Mouse (Mus musculus) telencephalon, adult 2 months (tissue): ENCODE measurements around the gene Cdh22.

Source experiments
- DNase-seq: peaks from one replicate; pipeline ENCODE4 v3.0.0-alpha.2; 2011; ENCODE audit warnings: low read depth, low spot score

Cdh22 gene

DNA sequence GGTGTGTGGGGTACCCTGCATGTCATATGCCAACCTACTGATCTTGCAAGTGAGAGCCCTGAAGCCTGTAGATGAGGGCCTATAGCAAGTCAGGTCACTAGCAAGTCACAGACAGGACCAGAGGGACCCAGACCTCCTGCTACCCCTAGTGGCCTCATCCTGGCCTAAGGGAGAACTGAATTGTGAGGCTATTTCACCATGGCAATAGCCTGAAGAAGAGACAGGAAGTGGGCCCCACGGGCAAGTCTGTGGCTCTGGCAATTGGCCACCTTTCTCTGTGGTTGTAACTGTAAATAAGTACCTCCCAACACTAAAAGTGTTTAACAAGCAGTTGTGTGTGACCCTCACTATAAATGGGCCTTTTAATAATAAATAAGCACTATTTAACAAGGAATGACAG lies 16.2 kb upstream of the Cdh22 start:
- DNase-seq = no peak

DNA sequence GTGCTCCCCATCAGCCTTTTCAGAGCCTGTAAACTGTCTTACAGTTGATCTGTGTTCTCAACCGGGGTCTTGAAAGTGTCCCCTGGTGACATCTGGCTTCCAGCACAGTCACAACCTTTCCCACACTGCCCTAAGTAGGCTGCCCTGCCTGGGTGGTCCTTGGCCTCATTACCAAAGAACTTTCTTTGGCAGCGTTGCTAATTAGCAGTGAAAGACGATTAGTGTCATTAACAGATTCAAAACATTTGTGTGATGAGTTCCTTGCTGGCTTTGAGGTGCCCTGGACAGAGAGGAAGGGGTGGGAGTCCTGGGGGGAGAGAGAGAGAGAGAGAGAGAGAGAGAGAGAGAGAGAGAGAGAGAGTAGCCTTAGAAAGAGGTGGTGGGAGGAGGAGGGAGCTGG lies 14.3 kb upstream of the Cdh22 start:
- DNase-seq = no peak

DNA sequence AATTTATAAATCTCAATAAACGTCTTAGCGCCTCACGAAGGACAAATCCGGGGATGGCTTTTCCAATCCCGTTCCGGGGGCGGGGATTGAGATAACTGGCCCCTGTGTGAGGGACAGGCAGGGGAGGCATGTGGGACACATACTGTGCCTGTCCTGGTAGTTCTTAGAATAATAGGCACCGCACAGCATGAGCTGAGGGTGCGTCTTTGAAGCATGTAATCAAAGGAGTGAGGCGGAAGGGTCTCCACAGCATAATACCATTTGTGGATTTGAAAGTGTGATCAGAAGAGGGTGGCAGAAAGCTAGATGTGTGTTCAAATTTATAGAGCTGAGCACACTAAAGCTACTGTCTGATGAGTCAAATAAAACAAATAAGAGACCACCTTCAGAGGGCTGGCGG lies 11.7 kb upstream of the Cdh22 start:
- no peak for DNase-seq

DNA sequence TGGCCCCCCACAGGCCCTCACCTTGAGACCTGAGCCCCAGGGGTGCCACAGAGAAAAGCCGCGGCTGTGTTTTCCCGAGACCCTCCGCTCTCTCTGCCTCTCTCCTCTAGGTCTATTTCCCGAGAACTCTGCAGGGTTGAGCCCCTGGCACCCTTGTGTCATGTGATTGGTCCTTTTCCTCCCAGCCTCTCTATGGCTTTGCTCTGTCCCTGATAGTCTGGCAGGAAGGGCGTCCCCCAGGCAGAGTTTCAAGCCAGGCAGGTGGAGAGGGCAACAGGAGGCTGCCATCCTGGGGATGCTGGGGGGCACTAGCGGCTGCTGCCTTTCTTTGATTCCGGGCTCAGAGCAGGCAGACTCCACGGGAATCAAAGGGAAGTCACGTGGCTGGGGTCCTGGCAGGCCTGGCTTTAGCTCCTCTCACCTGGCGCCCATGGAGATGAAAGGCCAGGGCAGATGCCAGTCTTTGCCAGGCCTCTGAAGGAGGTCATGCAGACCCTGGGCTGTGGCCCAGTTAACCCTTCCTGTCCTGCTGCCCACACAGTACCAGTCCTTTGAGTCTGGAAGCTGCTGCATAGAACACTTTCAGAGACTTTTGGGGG lies 8.6 kb upstream of the Cdh22 start:
- DNase-seq = no peak

DNA sequence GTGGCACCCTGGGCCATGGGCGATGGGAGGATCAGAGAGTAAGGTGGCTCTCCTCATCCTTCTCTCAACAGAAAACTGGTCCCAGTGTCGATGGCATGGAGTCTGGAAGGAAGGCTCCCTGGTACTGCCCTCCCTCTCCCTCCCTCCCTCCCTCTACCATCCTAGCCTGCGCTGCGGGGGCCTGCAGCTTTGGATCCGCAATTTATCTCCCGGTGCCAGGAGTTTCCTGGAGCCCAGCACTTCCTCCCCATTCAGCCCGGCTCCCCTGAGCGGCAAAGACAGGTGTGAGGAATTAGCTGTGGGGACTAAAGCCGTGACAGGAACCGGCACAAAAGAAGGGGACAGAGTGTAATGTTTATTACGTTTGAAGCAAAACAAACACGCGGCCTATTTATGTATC lies 7.9 kb upstream of the Cdh22 start:
- DNase-seq = no peak

DNA sequence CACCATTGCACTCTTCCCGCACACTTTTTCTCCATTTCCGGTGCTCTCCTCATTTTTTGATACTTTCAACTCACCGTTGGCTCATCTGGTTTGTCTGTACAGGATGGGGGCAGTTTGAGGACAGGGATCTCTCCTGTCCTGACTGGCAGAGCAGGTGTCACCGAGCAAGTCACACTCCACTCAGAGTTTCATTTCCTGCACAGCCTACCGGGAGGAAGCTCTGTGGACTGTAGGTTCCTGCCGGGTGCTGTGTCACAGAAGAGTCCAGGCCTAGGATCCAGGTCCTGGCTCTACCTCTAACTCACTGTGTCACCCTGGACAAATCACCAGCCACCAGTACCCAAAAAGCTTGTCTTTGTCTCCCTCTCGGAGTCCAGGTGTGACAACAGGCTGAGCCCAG lies 7.1 kb upstream of the Cdh22 start:
- no peak for DNase-seq

DNA sequence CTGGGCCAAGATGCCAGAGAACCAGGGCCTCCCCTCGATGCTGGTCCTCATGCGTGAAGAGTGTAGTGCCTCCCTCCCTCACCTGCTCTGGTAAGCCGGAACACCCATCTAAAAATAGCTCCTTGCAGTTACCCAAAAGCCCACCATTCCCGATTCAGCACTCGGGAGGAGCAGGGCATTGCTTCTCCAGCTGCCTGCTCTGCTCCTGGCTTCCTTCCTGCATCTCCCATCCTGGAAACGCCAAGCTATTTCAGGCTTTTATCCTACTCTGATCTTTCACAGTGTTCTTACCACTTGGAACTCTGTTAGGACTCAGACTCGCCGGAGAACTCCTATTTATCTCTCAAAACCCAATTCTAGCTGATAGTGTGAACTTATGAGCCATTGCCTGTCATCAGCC lies 5.7 kb upstream of the Cdh22 start:
- no peak for DNase-seq

DNA sequence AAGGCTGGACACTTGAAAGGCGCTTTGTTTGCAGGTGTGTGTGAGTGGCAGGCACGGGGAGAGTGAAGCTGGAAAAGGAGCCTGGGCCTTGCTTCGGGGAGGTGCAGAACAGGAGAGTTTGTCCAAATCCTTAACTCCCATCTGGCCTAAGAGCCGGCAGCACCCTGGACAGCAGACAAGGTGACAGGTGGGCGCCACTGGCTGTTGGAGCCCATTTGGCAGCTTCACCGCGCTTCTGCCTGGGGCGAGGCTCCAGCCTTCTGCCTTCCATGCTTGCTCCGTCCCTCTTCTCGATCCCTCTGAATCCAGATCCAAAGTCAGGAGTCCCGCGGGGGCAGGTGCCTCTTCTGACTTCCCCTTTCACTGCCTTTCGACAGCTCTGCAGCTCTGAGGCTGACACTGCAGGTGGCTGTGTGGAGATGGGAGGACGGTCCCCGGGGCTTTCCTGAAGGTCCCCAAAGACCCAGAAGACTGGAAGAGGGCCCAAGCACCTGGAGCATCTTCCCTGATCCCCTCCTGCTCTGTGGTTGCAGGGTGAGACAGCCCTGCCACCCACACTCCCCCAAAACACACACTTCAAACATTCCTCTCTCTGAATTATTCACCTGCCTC lies 5.0 kb upstream of the Cdh22 start:
- DNase-seq = no peak

DNA sequence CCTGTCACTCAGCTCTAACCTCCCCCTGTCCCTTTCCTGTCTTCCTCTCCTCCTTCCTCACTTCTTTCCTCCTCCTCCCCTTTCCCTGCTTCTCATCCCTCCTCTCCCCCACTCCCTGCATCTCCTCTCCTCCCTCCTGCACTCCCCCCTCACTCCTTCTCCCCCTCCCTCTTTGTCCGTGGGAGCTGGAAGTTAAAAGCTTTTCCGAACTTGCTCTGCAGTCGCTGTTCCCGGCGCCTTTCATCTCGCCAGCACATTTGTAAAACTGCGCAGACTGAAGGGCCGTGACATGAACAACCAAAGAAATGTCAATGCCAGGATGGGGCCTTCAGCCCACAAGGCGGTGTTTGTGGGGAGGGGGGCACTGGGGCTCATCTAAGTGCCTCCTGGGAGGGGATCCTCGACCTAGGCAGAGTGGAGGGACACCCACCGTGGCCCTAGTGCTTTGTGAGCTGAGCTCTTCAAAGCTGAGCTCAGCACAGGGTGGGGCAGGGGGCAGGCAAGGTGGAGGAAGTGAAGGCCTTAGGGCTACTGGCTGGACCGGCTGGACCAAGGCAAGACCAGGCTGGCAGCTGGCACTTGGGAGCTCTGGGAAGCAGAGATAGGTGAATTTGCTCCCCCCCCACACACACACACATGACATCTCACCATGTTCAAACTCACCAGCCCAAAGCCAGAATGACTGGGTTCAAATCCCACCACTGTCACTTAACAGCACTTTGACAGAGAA lies 3.9 kb upstream of the Cdh22 start:
- no peak for DNase-seq

DNA sequence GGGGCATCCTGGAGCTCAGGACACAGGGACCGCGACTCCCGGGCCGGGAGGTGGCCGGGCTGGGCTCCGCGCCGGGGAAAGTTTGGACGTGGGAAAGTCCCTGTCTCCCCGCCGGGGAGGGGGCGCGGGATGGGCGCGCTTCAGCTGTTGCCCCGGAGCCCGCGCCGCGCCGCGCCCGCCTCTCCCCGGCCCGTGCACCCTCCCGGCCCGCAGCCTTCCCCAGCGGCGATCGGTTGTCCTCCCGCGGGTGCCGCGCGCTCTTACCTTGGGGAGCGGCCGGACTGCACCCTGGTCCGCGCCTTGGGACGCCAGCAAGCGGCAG lies 401 bp downstream of the Cdh22 start:
- DNase-seq = no peak

DNA sequence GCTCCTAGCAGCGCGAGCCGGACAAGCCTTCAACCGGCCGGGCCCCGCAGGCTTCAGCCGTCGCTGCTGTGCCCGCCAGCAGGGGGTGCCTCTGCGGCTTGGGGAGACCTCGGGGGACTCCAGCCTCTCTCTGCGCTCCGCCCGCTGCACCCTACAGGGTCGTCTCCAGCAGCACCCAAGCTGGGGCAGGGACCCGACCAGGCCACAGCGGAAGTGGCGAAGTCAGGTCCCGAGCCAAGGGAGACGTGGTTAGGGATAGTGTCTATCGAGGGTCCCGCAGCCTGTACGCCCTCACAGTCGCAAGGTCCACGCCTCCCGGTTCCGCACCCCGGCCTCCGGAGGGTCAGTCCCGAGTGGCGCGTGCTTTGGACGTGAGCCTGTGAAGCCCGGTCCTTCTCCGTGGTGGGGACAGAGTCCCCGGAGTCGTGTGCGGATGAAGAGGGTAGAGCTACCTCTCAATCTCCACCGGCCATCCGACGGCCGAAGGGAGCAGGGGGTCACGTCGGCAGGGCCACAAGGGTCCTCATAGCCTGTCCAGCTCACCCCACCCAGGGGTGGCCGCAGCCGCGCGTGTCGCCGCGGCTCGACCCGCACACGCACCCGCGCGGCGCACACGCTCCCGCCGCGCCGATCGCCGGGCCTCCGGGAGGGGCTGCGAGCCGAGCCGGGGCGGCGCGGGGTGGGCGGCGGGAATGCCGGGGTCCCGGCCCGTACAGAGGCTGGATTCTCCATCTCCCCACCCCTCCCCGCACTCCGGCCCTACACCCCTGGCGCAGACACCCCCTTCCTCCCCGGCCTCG lies 962 bp downstream of the Cdh22 start:
- no peak for DNase-seq

DNA sequence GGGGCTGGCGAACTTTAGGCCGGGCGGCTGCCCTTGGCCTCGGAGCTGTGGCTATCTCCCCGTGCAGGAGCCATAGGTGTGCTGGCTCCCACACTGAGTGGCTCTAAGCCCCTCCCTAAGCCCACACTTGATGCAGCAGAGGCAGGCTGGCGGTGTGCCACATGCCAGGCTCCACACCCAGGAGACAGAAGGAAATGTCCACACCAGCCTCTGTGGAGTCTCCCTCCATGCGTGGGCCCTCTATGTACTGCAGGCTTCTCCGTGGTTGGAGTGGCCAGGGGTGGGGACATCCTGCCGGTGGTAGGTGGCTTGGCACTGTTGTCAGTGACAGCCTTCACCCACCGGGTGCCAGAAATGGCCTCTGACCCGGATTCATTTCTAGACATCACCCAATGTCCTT lies 5.6 kb downstream of the Cdh22 start:
- DNase-seq = no peak

DNA sequence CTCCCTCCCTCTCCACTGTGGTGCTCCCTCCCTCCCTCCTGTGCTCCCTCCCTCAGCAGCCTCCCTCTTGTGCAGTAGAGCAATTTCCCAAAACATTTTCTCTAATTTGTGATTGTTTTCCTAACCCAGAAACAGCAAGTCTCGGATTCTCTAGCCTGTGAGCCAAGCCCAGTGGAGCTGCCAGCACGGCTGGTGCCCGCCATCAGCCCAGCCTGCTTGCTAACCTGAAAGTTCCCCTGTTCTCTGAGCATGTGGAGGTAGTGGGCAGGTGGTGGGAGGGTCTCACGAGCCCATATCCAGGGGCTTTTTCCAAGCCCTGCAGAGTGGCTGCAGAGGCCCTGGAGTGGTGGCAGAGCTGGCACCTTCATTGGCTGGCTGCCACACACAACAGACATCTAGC lies 10.8 kb downstream of the Cdh22 start:
- no peak for DNase-seq

DNA sequence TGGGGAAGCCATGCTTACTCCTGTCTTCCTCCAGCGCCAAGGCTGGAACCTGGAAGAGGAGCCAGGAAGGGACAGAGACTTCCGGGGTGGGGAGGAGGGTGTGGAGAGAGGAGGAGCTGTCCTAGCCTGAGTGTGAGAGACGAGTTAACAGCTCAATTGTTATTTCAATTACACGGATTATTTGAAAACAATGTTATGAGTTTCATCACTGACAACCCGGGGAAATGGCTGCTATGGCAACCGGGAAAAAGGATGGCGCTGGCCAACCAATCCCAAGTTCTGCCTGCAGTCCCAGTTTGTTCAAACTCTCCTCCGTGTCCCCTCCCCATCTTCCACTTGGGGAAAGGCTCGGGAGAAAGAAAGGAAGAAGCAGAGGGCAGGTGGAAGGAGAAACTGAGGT lies 12.7 kb downstream of the Cdh22 start:
- DNase-seq = no peak

DNA sequence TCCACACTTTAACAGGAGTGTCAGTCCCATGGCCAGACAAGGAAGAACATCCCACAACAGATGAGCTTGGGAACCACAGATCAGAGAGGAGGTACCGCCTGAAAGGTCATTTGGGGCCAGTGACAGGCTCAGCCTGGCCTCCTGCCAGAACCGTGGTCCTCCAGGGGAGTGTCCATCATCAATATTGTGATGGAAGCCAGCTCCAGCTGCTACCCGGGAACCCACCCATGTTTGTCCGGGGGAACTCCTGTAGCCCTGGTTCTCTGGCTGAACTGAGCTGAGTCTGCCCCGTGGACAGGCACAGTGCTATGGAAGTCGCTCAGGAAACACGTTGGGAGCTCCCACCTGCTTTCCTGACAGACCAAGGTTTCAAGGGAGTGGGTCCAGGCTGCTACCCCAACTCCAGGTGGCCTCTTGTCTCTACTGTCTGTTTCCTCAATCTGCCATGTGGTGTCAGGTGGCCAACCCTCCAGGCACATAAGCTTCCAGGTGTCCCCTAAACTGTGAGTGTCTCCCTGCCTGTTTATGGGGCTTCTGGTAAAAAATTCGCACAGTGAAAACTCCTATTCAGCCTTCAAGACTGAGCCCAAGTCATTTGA lies 14.2 kb downstream of the Cdh22 start:
- no peak for DNase-seq

DNA sequence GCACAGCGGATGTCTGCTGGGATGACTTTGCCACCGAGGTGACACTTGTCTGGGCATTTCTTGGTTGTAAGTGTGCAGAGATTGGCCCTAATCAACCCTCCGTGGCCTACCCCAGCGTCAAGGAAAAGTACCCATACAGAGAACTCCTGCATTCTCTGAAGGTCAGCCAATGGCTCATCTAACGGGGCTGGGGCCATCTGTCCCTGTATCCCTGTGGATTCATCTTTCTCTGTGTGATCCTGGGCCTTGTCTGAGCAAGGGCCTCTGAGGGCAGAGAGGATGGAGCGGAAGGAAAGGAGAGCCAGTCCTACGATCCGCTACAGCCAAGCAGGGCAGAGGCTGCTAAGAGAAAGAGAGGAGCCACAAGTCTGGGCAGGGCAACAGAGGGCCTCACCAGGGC lies 15.7 kb downstream of the Cdh22 start:
- no peak for DNase-seq

DNA sequence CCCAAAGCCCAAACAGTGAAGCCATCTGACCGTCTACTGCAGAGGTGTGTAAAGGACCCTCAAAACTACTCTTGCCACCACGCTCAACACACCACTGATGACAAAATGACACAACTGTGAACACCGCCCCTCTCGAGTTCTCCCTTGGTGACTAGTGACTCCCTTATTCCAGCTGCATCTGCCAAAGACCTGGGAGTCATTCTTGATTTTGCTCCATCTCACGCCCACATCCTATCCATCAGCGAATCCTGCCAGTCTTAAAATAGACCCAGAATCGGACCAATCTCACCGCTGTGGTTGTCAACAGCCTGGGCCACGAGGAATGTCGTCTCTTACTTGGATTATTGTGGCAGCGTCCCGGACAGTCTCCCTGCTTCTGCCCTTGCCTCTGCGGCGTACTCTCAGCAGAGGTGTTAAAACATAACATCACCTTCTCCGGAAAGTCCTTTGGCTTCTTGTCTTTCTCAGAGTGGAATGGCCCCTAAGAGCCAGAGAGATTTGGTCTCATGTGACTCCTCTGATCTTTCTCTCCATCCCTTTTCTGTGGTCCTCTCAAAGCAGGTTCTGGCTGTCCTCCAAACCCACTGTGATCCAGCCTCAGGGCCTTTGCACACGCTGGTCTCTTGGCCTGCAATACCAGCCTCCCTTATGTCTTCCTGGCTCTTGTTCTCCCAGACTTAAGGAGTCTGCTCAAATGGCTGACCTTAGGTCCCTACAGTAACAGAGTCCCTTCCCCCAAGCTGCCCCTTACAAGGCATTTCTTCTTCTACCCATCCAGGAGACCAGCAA lies 17.1 kb downstream of the Cdh22 start:
- DNase-seq = no peak

DNA sequence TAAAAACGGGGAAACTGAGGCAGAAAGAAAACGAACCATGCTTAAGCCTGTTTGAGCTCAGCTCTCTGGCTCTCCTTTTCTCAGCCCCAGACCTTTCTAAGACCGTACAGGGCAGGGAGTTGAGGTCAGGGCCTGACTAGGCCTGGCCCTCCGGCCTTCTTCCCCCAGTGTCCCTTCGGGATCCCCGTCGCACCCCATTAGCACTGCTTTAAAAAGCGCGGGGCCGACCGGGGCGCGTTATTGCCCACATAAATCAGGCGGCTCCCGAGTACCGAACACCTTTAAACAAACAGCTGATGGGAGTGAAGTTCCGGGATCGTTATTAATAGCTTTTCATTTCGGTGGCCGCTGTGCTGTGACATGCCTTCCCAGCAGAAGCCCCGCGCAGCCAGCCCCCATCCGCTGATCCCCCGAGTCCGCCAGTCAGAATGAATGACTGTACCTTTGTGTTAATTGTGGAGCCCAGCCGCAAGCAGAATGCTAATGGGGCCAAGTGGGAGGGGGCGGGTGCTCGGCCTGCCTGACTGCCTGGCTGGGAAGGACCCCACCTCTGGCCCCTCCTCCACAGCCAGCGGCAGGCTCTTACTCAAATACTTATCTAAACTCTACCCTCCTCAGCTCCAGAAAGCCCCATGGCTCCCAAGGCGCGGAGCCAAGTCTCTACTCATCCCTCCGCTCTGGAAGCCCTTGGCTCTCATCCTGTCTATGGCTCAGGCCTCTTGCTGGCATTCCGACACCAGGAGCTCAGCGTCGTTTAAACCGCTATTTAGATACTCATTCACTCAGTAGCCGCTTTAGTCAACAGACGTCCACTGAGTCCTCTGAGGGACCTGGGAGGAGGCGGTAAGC lies 19.3 kb downstream of the Cdh22 start:
- no peak for DNase-seq

DNA sequence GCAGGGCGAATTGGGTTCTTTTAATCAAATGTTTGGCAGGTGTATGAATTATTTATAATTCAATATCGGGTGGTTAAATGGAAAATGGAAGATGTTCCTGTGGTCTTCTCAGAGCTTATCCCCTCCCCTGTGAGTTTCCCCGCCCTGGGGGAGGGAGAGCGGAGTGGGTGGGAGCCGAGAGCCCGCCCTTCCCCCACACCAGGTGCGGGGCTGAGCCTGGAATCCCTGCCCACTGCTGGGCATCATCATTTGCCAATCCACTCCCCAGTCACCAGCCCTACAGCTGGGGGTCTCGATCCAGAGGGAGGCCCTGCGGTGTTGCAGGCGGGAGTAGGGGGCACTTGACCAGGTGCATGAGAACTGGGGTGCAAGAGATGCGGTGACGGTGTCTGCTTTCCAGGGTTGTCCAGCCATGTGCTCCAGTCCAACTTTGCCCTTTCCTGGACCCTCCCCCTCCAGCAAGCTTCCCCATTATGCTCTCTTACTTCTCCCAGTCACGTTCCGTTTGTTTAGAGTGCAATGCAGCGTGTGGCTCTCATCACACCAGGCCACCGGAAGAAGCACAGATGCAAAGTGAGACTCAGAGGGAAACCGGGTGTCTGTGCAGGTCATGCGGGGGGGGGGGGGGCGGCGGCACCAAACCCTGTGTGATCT lies 23.1 kb downstream of the Cdh22 start:
- no peak for DNase-seq

DNA sequence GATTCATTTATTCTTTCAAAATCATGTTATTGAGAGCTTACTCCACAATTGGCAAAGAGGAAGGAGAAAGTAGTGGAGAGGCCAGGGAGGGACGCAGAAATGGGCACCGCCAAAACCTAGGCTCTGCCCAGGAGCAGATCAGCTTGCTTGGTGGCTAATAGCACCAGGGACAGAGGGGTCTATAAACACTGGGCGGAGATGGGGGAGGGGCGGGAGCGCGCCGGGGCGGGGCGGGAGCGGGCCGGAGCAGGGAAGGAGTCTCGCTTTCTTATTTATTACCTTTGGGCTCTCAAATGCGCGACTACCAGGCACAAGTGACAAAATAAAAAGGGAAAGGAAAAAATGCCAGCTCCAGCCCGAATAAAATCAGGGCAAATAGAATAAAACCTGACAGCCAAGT lies 23.7 kb downstream of the Cdh22 start:
- no peak for DNase-seq
